Mouse (Mus musculus) stomach, embryonic 14.5 days (tissue): ENCODE data around the gene BC049352. TPM values are rescaled to one million over a fixed set of nuclear protein-coding genes. Genes with fewer than 3 reads are reported as not detected.

Source experiments
- ATAC-seq: fragments of 200-750 bp; cut with Nextera tagmentation; 2 replicates; pipeline ENCODE4 v1.8.0; 2017; ENCODE audit warnings: low read depth, moderate TSS enrichment; ENCODE audit not compliant: insufficient number of reproducible peaks, insufficient read depth, low FRiP score
- H3K27ac ChIP-seq: fragments of 300-500 bp; sonication (generic); 2 replicates; pipeline ENCODE4 v1.5.1; 2014; ENCODE audit warnings: mild to moderate bottlenecking, low read length, moderate library complexity, mixed read lengths
- H3K27me3 ChIP-seq: fragments of 300-500 bp; sonication (generic); 2 replicates; pipeline ENCODE4 v1.6.1; 2014; ENCODE audit warnings: low read length, control low read depth, mixed read lengths; ENCODE audit not compliant: control insufficient read depth, insufficient read depth
- H3K36me3 ChIP-seq: fragments of 300-500 bp; sonication (generic); 2 replicates; pipeline ENCODE4 v1.6.1; 2014; ENCODE audit warnings: mild to moderate bottlenecking, control low read depth, low read length, moderate library complexity, mixed read lengths; ENCODE audit not compliant: control insufficient read depth, insufficient read depth
- H3K4me1 ChIP-seq: fragments of 300-500 bp; sonication (generic); 2 replicates; pipeline ENCODE4 v1.6.1; 2014; ENCODE audit warnings: low read length, control low read depth, mixed read lengths; ENCODE audit not compliant: control insufficient read depth, insufficient read depth
- H3K4me2 ChIP-seq: fragments of 300-500 bp; sonication (generic); replicated peaks from 2 replicates; pipeline ENCODE4 v1.6.1; 2014; ENCODE audit warnings: low read depth, low read length, control low read depth
- H3K4me3 ChIP-seq: fragments of 300-500 bp; sonication (generic); 2 replicates; pipeline ENCODE4 v1.5.1; 2014; ENCODE audit warnings: low read depth, low read length, control low read depth
- H3K9ac ChIP-seq: fragments of 300-500 bp; sonication (generic); replicated peaks from 2 replicates; pipeline ENCODE4 v1.6.1; 2014; ENCODE audit warnings: low read depth, mild to moderate bottlenecking, control low read depth, low read length, moderate library complexity, mixed read lengths
- H3K9me3 ChIP-seq: fragments of 300-500 bp; sonication (generic); 2 replicates; pipeline ENCODE4 v1.6.1; 2016; ENCODE audit warnings: low read depth, low read length, control low read depth; ENCODE audit not compliant: control insufficient read depth
- WGBS: fragments of 180-500 bp; shearing (Covaris S2); extraction: QIAGEN DNeasy Blood & Tissue Kit; methylation state at CpG from one replicate; pipeline ENCODE4 v1.1.7; 2014; 5-methylcytosine and 5-hydroxymethylcytosine counted together
- polyA plus RNA-seq: library from polyadenylated mRNA; unstranded; fragments of >200 nt; fragmentation: Nextera tagmentation; extraction: Ambion mirVana; gene quantifications from 2 replicates; pipeline ENCODE4 v1.2.1, GENCODE M21; 2014

The BC049352 gene
- polyA plus RNA-seq, 1 experiment from 2014 or later = not detected

- Histone ChIP-seq H3K4me1 (no peaks in the 10 kb centered on the region), H3K9ac (no peak overlapping the region), H3K27me3 (no peaks in the 10 kb centered on the region), H3K4me2 (no peak overlapping the region), H3K4me3 (no peak overlapping the region), H3K9me3 (no peaks in the 10 kb centered on the region), H3K27ac (no peak overlapping the region), H3K36me3 (no peaks in the 10 kb centered on the region)
- 87% methylated on average over 3 of the region's 3 CpGs for WGBS
- no peak for ATAC-seq
Measured at GRCm38 (mm10) chr9:45219644-45220043, 37.8 kb downstream of the BC049352 start.

GRCm38 (mm10) chr9:45221567-45221966 lies 39.8 kb downstream of the BC049352 start:
- no peaks in the 10 kb centered on the region for H3K27me3 ChIP-seq
- 4% methylated on average over 6 of the region's 6 CpGs for WGBS
- H3K4me1 ChIP-seq = no peaks in the 10 kb centered on the region
- no peaks in the 10 kb centered on the region for H3K36me3 ChIP-seq
- peak; percentile 61; the same call in 1 of the 2 replicates for ATAC-seq
- H3K4me2 ChIP-seq = no peak overlapping the region
- H3K27ac ChIP-seq = no peak overlapping the region
- H3K9ac ChIP-seq = no peak overlapping the region
- H3K9me3 ChIP-seq = no peaks in the 10 kb centered on the region
- H3K4me3 ChIP-seq = no peak overlapping the region

GRCm38 (mm10) chr9:45229359-45229758 lies 47.6 kb downstream of the BC049352 start:
- ATAC-seq = no peak
- Histone ChIP-seq H3K27ac (no peak overlapping the region), H3K4me2 (no peak overlapping the region), H3K9me3 (no peaks in the 10 kb centered on the region), H3K4me1 (no peaks in the 10 kb centered on the region), H3K4me3 (no peak overlapping the region), H3K9ac (no peak overlapping the region), H3K27me3 (no peaks in the 10 kb centered on the region), H3K36me3 (no peaks in the 10 kb centered on the region)
- WGBS = 80% methylated on average over 8 of the region's 8 CpGs

DNA sequence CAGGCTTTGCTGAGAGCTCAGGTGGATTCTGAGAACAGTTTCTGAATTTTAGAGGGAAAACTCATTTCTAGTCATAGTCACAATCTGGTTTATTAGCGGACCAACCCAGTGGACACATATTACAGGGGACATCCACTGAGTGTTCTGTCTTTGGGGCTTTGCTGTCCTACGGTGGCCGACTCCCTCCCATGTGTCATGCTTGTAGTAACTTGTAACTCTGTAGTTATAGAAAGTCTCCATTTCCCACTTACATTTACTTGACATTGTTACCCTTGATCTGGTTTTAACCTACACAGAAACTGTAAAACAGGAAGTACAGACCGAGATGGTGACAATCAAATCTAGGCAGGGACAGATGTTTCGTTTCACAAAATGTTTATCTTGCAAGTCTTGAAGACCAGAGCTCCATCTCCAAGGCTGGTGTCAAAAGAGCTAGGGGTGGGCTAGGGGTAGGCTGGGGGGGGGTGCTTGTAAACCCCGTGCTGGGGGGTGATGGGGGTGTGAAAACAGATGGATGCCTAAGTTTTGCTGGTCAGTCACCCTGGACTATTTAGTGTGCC lies 53.9 kb downstream of the BC049352 start:
- no peak overlapping the region for H3K4me2 ChIP-seq
- no peaks in the 10 kb centered on the region for H3K4me1 ChIP-seq
- H3K9me3 ChIP-seq = no peaks in the 10 kb centered on the region
- no peak for ATAC-seq
- H3K27ac ChIP-seq = no peak overlapping the region
- H3K27me3 ChIP-seq = no peaks in the 10 kb centered on the region
- 49% methylated on average over 6 of the region's 6 CpGs for WGBS
- no peaks in the 10 kb centered on the region for H3K36me3 ChIP-seq
- no peak overlapping the region for H3K4me3 ChIP-seq
- no peak overlapping the region for H3K9ac ChIP-seq

DNA sequence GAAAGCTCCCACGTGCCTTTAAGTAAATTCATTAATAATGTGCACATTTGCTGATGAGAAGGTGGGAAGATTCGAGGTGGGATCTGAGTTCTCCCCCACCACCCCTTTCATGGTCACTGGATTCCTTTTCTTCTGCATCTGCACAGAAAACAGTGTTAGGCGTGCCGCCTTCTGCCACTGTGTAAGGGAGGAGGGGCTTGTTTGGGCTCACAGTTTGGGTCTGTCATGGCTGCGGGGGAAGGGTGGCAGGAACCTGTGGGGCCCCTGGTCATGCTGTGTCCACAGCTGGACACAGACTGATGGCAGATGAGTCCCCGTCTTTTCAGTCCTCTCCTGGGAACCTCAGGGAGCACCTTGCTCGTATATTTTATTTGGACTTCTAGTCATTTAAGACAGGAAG lies 54.9 kb downstream of the BC049352 start:
- no peak for ATAC-seq
- no peak overlapping the region for H3K4me3 ChIP-seq
- no peaks in the 10 kb centered on the region for H3K36me3 ChIP-seq
- no peak overlapping the region for H3K9ac ChIP-seq
- H3K27ac ChIP-seq = no peak overlapping the region
- H3K27me3 ChIP-seq = no peaks in the 10 kb centered on the region
- H3K9me3 ChIP-seq = no peaks in the 10 kb centered on the region
- H3K4me1 ChIP-seq = no peaks in the 10 kb centered on the region
- 49% methylated on average over 7 of the region's 7 CpGs for WGBS
- no peak overlapping the region for H3K4me2 ChIP-seq

GRCm38 (mm10) chr9:45241397-45241796 lies 59.6 kb downstream of the BC049352 start:
- Histone ChIP-seq H3K27me3 (no peaks in the 10 kb centered on the region), H3K9me3 (no peaks in the 10 kb centered on the region), H3K4me3 (no peak overlapping the region), H3K36me3 (no peaks in the 10 kb centered on the region), H3K4me2 (no peak overlapping the region), H3K4me1 (no peaks in the 10 kb centered on the region), H3K27ac (no peak overlapping the region), H3K9ac (no peak overlapping the region)
- ATAC-seq = no peak
- WGBS = 74% methylated on average over 5 of the region's 5 CpGs

- no peak overlapping the region for H3K4me2 ChIP-seq
- H3K9me3 ChIP-seq = no peaks in the 10 kb centered on the region
- H3K27ac ChIP-seq = no peak overlapping the region
- 68% methylated on average over 1 of the region's 1 CpGs for WGBS
- no peaks in the 10 kb centered on the region for H3K36me3 ChIP-seq
- no peak overlapping the region for H3K4me3 ChIP-seq
- H3K27me3 ChIP-seq = no peaks in the 10 kb centered on the region
- no peaks in the 10 kb centered on the region for H3K4me1 ChIP-seq
- ATAC-seq = no peak
- H3K9ac ChIP-seq = no peak overlapping the region
Measured at GRCm38 (mm10) chr9:45245432-45245831, 63.6 kb downstream of the BC049352 start.

DNA sequence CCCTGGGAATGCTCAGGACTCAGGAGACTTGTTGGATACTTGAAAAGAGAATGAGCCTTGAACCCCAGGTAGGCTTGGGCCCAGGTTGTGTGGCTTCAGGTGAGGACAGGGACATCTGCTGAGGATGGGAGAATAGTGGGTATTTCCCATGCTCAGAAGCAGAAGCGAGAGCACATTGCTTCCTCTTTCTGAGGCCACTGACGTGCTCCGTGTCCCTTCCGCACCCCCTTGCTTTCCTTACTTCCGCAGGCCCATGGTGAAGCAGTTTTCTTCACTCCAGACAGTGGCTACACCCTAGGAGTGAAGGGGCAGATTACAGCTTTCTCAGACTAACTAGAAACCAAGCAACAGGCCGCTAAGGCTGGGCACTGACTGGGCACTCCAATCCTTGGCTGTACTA lies 64.3 kb downstream of the BC049352 start:
- no peak for ATAC-seq
- Histone ChIP-seq H3K9ac (no peak overlapping the region), H3K4me3 (no peak overlapping the region), H3K27me3 (no peaks in the 10 kb centered on the region), H3K27ac (no peak overlapping the region), H3K9me3 (no peaks in the 10 kb centered on the region), H3K4me1 (no peaks in the 10 kb centered on the region), H3K4me2 (no peak overlapping the region), H3K36me3 (no peaks in the 10 kb centered on the region)
- 90% methylated on average over 6 of the region's 6 CpGs for WGBS

DNA sequence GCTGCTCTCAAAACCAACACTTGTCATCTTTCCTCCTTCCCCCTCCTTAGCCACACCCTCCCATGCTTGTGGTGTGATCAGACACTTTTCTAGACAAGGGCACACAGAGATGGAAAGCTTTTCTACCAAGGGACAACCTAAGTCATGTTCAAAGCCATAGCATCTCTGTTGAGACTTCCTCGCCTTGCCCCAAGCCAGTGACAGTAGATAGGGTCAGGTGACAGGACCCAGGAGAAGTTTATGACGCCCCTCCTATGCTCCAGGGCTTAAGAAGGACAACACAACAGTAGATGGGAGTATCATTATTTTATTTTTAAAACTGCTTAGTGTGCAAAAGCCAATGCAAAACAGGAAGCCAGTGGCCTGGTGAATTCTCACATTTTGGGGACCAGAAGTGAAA lies 65.7 kb downstream of the BC049352 start:
- ATAC-seq = no peak
- Histone ChIP-seq H3K4me3 (no peak overlapping the region), H3K4me2 (no peak overlapping the region), H3K9me3 (no peaks in the 10 kb centered on the region), H3K27ac (no peak overlapping the region), H3K9ac (no peak overlapping the region), H3K27me3 (no peaks in the 10 kb centered on the region), H3K4me1 (no peaks in the 10 kb centered on the region), H3K36me3 (no peaks in the 10 kb centered on the region)
- WGBS = 68% methylated on average over 2 of the region's 2 CpGs
